Mouse (Mus musculus) heart, embryonic 13.5 days (tissue): ENCODE data around the gene 4933434E20Rik. TPM values are rescaled to one million over a fixed set of nuclear protein-coding genes. Genes with fewer than 3 reads are reported as not detected.

Source experiments
- ATAC-seq: fragments of 200-750 bp; cut with Nextera tagmentation; 2 replicates; pipeline ENCODE4 v1.8.0; 2017; ENCODE audit warnings: moderate TSS enrichment; ENCODE audit not compliant: insufficient number of reproducible peaks, low FRiP score, low TSS enrichment; ENCODE audit errors: extremely low read depth
- H3K27ac ChIP-seq: fragments of 300-500 bp; sonication (generic); replicated peaks from 2 replicates; pipeline ENCODE4 v1.5.1; 2015; ENCODE audit warnings: moderate library complexity, mild to moderate bottlenecking, inconsistent platforms
- H3K27me3 ChIP-seq: fragments of 300-500 bp; sonication (generic); replicated peaks from 2 replicates; pipeline ENCODE4 v1.6.1; 2015; ENCODE audit warnings: mild to moderate bottlenecking, inconsistent platforms
- H3K36me3 ChIP-seq: fragments of 300-500 bp; sonication (generic); 2 replicates; pipeline ENCODE4 v1.6.1; 2015; ENCODE audit warnings: mild to moderate bottlenecking, inconsistent platforms
- H3K4me1 ChIP-seq: fragments of 300-500 bp; sonication (generic); 2 replicates; pipeline ENCODE4 v1.6.1; 2015; ENCODE audit warnings: inconsistent platforms
- H3K4me2 ChIP-seq: fragments of 300-500 bp; sonication (generic); 2 replicates; pipeline ENCODE4 v1.6.1; 2015; ENCODE audit warnings: inconsistent platforms, mild to moderate bottlenecking, moderate library complexity
- H3K4me3 ChIP-seq: fragments of 300-500 bp; sonication (generic); 2 replicates; pipeline ENCODE4 v1.5.1; 2015; ENCODE audit warnings: moderate library complexity, mild to moderate bottlenecking, inconsistent platforms
- H3K9ac ChIP-seq: fragments of 300-500 bp; sonication (generic); 2 replicates; pipeline ENCODE4 v1.6.1; 2015; ENCODE audit warnings: inconsistent platforms, mild to moderate bottlenecking, moderate library complexity
- H3K9me3 ChIP-seq: fragments of 300-500 bp; sonication (generic); 2 replicates; pipeline ENCODE4 v1.6.1; 2016; ENCODE audit warnings: inconsistent platforms
- WGBS: fragments of 180-500 bp; shearing (Covaris S2); methylation state at CpG from one replicate; pipeline ENCODE4 v1.1.7; 2015; ENCODE audit warnings: mixed read lengths; 5-methylcytosine and 5-hydroxymethylcytosine counted together
- polyA plus RNA-seq: library from polyadenylated mRNA; unstranded; fragments of >200 nt; fragmentation: Nextera tagmentation; extraction: Ambion mirVana; gene quantifications from 2 replicates; pipeline ENCODE4 v1.2.1, GENCODE M21; 2015

4933434E20Rik gene
- 129 and 148 TPM in 2 replicates for polyA plus RNA-seq

- H3K27me3 ChIP-seq: no peaks in the 10 kb centered on the region
- no peaks in the 10 kb centered on the region for H3K9me3 ChIP-seq
- peak within 1 kb of the TSS; percentile 92 for H3K4me3 ChIP-seq
- peaks cover 43% of the 10 kb centered on the region for H3K36me3 ChIP-seq
- peak within 1 kb of the TSS; percentile 98 for H3K27ac ChIP-seq
- WGBS: under 1% methylated on average over 42 of the region's 43 CpGs
- peak within 1 kb of the TSS; percentile 98 for H3K9ac ChIP-seq
- peaks cover 34% of the 10 kb centered on the region for H3K4me1 ChIP-seq
- ATAC-seq: peak; percentile 52
- H3K4me2 ChIP-seq: peak within 1 kb of the TSS; percentile 93
Measured at GRCm38 (mm10) chr3:90051441-90052350, at the start of gene 4933434E20Rik. 4933434E20Rik (plus strand) TSS chr3:90051636.

- Histone ChIP-seq H3K27ac (no peak overlapping the region), H3K9me3 (no peaks in the 10 kb centered on the region), H3K4me1 (peaks cover 5% of the 10 kb centered on the region), H3K27me3 (no peaks in the 10 kb centered on the region), H3K4me2 (no peak overlapping the region), H3K9ac (no peak overlapping the region), H3K4me3 (no peak overlapping the region), H3K36me3 (peaks cover 95% of the 10 kb centered on the region)
- 68% methylated on average over 3 of the region's 3 CpGs for WGBS
- ATAC-seq: no peak
Measured at GRCm38 (mm10) chr3:90004091-90004796, 47.2 kb upstream of the 4933434E20Rik start.

GRCm38 (mm10) chr3:90010291-90010690 is 41.1 kb upstream of the 4933434E20Rik start:
- 61% methylated on average over 2 of the region's 2 CpGs for WGBS
- ATAC-seq: no peak
- Histone ChIP-seq H3K27me3 (no peaks in the 10 kb centered on the region), H3K4me1 (no peaks in the 10 kb centered on the region), H3K9ac (no peak overlapping the region), H3K36me3 (peaks cover 99% of the 10 kb centered on the region), H3K4me2 (no peak overlapping the region), H3K27ac (no peak overlapping the region), H3K9me3 (no peaks in the 10 kb centered on the region), H3K4me3 (no peak overlapping the region)

- H3K4me1 ChIP-seq: no peaks in the 10 kb centered on the region
- H3K9ac ChIP-seq: no peak overlapping the region
- ATAC-seq: no peak
- no peaks in the 10 kb centered on the region for H3K27me3 ChIP-seq
- no peak overlapping the region for H3K4me2 ChIP-seq
- no peak overlapping the region for H3K4me3 ChIP-seq
- peaks cover 100% of the 10 kb centered on the region for H3K36me3 ChIP-seq
- H3K9me3 ChIP-seq: no peaks in the 10 kb centered on the region
- H3K27ac ChIP-seq: no peak overlapping the region
- 88% methylated on average over 4 of the region's 4 CpGs for WGBS
Measured at GRCm38 (mm10) chr3:90016626-90017025, 34.8 kb upstream of the 4933434E20Rik start.

GRCm38 (mm10) chr3:90034653-90035052 is 16.8 kb upstream of the 4933434E20Rik start:
- ATAC-seq: no peak
- Histone ChIP-seq H3K36me3 (peaks cover 93% of the 10 kb centered on the region), H3K9me3 (no peaks in the 10 kb centered on the region), H3K9ac (no peak overlapping the region), H3K27me3 (no peaks in the 10 kb centered on the region), H3K27ac (no peak overlapping the region), H3K4me1 (no peaks in the 10 kb centered on the region), H3K4me3 (no peak overlapping the region), H3K4me2 (no peak overlapping the region)
- 86% methylated on average over 2 of the region's 2 CpGs for WGBS

- ATAC-seq: no peak
- WGBS: 91% methylated on average over 1 of the region's 1 CpGs
- Histone ChIP-seq H3K9me3 (no peaks in the 10 kb centered on the region), H3K27me3 (no peaks in the 10 kb centered on the region), H3K4me3 (no peak overlapping the region), H3K4me2 (no peak overlapping the region), H3K9ac (no peak overlapping the region), H3K36me3 (peaks cover 91% of the 10 kb centered on the region), H3K27ac (no peak overlapping the region), H3K4me1 (no peaks in the 10 kb centered on the region)
Measured at GRCm38 (mm10) chr3:90036263-90036662, 15.2 kb upstream of the 4933434E20Rik start.

GRCm38 (mm10) chr3:90049691-90050090 is 1.7 kb upstream of the 4933434E20Rik start:
- H3K27ac ChIP-seq: no peak overlapping the region
- H3K9me3 ChIP-seq: no peaks in the 10 kb centered on the region
- no peak for ATAC-seq
- no peaks in the 10 kb centered on the region for H3K27me3 ChIP-seq
- 76% methylated on average over 3 of the region's 3 CpGs for WGBS
- H3K4me3 ChIP-seq: no peak overlapping the region
- peaks cover 41% of the 10 kb centered on the region for H3K36me3 ChIP-seq
- H3K9ac ChIP-seq: no peak overlapping the region
- H3K4me2 ChIP-seq: 0 out of 2 replicates have a peak overlapping the region, but pooled peaks have one; percentile 13
- peaks cover 26% of the 10 kb centered on the region for H3K4me1 ChIP-seq

- peak within 1 kb of the TSS; percentile 98 for H3K27ac ChIP-seq
- H3K4me2 ChIP-seq: peak within 1 kb of the TSS; percentile 93
- peaks cover 43% of the 10 kb centered on the region for H3K36me3 ChIP-seq
- H3K27me3 ChIP-seq: no peaks in the 10 kb centered on the region
- peaks cover 34% of the 10 kb centered on the region for H3K4me1 ChIP-seq
- peak within 1 kb of the TSS; percentile 92 for H3K4me3 ChIP-seq
- H3K9ac ChIP-seq: peak within 1 kb of the TSS; percentile 98
- H3K9me3 ChIP-seq: no peaks in the 10 kb centered on the region
- under 1% methylated on average over 76 of the region's 81 CpGs for WGBS
- ATAC-seq: peak; percentile 94
Measured at GRCm38 (mm10) chr3:90052351-90053241, 1.2 kb downstream of the 4933434E20Rik start, which contains the start of gene Ubap2l. Ubap2l (minus strand) TSS chr3:90052628.

- 89% methylated on average over 6 of the region's 6 CpGs for WGBS
- no peak overlapping the region for H3K4me2 ChIP-seq
- H3K27ac ChIP-seq: no peak overlapping the region
- peaks cover 85% of the 10 kb centered on the region for H3K36me3 ChIP-seq
- ATAC-seq: no peak
- no peaks in the 10 kb centered on the region for H3K9me3 ChIP-seq
- H3K9ac ChIP-seq: no peak overlapping the region
- no peaks in the 10 kb centered on the region for H3K4me1 ChIP-seq
- H3K27me3 ChIP-seq: no peaks in the 10 kb centered on the region
- no peak overlapping the region for H3K4me3 ChIP-seq
Measured at GRCm38 (mm10) chr3:90061549-90061948, 10.1 kb downstream of the 4933434E20Rik start.

- no peaks in the 10 kb centered on the region for H3K27me3 ChIP-seq
- no peak overlapping the region for H3K4me2 ChIP-seq
- H3K36me3 ChIP-seq: peaks cover 76% of the 10 kb centered on the region
- H3K27ac ChIP-seq: no peak overlapping the region
- no peaks in the 10 kb centered on the region for H3K9me3 ChIP-seq
- no peak overlapping the region for H3K9ac ChIP-seq
- no peaks in the 10 kb centered on the region for H3K4me1 ChIP-seq
- ATAC-seq: no peak
- no peak overlapping the region for H3K4me3 ChIP-seq
- 55% methylated on average over 2 of the region's 2 CpGs for WGBS
Measured at GRCm38 (mm10) chr3:90062539-90062938, 11.1 kb downstream of the 4933434E20Rik start.
